Mouse (Mus musculus) cerebellum, adult 9-11 months (tissue): ENCODE results near the gene Olfr1392.

ENCODE experiments used
- DNase-seq: peaks from one replicate; pipeline ENCODE4 v3.0.0; 2022

Gene Olfr1392

DNA sequence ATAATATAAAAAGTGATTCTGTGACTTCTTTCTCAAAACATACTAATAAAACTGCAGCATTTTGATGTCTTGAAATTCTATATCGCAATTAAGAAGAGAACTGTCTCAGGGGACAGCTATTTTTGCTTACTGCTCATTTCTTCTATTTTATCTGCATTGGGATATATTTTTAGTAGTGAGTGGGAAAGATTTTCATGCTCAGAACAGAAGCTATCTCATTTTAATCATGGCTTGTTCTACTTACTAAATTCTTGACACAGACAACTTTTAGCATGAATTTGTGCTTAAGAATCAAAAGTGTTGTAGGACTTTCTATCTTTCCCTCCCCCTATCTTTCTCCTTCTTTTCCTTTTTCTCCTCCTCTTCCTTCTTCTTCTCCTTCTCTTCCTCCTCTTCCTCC is 44.6 kb downstream of the Olfr1392 start:
- no peak for DNase-seq

DNA sequence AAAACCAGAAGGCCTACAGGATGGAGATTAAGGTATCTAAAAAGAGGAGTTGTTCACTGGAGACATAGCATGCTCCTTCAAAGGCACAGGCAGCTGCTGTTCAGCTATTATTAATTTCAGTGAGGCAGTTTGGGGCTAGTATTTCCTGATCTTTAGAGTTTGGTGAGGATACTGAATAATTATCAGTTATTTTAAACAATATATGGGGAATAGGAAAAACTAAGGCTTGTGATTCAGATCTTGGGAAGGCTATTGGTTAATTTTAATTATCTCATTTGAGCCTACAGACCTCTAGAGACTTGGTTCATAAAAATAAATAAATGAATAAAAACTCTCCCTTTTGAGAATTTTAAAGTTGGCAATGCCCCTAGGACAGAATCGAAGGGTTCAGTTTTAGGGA is 49.8 kb downstream of the Olfr1392 start, which contains the start of gene Olfr1390:
Gene Olfr1390, plus strand, starts transcription at position 301 of the 400 bp plus-strand sequence.
- no peak for DNase-seq

DNA sequence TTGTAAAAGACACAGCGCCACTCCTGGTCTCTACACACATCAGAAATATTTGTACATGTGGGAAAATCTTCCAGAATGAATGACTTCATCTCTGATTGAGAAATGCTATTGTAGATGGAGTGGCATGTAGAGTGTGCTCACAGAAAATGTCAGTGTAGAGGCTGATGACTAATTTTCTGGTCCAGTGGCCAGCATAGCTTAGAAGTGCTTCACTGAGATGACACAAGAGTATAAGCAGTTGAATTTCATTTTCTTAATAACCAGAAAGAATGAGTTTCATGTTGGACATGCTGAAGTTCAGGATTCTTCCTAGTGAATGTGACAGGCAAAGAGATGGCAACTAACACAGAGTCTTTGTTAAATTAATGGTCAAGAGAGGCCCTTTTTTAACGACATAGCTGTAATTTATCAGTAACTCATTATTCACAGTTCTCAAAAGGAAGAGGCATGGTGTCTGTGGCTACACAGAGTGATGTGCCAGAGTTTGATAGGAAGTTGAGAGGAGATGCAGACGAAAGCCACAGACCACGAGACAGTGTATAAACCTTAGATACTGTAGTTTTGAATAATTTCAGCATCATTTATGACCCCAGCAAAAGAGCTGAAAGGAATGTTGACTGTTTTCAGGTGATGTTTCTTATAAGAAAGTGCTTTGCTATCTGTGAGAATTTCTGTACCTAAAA is 52.2 kb downstream of the Olfr1392 start:
- no peak for DNase-seq
